Mouse (Mus musculus) erythroid progenitor cell, adult 5-6 weeks (primary cell): ENCODE results near the gene Gm28048. TPM values are rescaled to one million over a fixed set of nuclear protein-coding genes. Genes with fewer than 3 reads are reported as not detected.

Experiments used
- ATAC-seq: replicated peaks from 2 replicates; pipeline ENCODE4 v1.8.0; 2016; ENCODE audit warnings: moderate number of reproducible peaks, mild to moderate bottlenecking, moderate TSS enrichment, inconsistent platforms; ENCODE audit not compliant: poor library complexity, low FRiP score, severe bottlenecking
- total RNA-seq, 2 experiments: library from RNA; stranded (forward) in 1 of 2; stranded (reverse) in 1 of 2; fragments of 150-400 nt in 1 of 2; fragments of 186-747, 209-891 nt in 1 of 2; gene quantifications; 2 replicates each; pipeline versions ENCODE4 v1.2.3 to v1.2.4; 2015 to 2017; ENCODE audit warnings: low replicate concordance in 2 of 2

Gene Gm28048
- total RNA-seq, 2 experiments from 2014 or later, result 1.6 to 13.0 TPM

GRCm38 (mm10) chr11:22821243-22821642 lies 160.6 kb downstream of the Gm28048 start:
- ATAC-seq, result no peak

- ATAC-seq, result no peak
Measured at GRCm38 (mm10) chr11:22818371-22818770, 163.5 kb downstream of the Gm28048 start.

- no peak for ATAC-seq
Measured at GRCm38 (mm10) chr11:22815877-22816276, 166.0 kb downstream of the Gm28048 start.

- no peak for ATAC-seq
Measured at GRCm38 (mm10) chr11:22815143-22815542, 166.7 kb downstream of the Gm28048 start.

GRCm38 (mm10) chr11:22813921-22814704 lies 167.8 kb downstream of the Gm28048 start:
- no peak for ATAC-seq

- ATAC-seq, result no peak
Measured at GRCm38 (mm10) chr11:22813427-22813826, 168.5 kb downstream of the Gm28048 start.

- ATAC-seq, result no peak
Measured at GRCm38 (mm10) chr11:22811413-22811812, 170.5 kb downstream of the Gm28048 start.

DNA sequence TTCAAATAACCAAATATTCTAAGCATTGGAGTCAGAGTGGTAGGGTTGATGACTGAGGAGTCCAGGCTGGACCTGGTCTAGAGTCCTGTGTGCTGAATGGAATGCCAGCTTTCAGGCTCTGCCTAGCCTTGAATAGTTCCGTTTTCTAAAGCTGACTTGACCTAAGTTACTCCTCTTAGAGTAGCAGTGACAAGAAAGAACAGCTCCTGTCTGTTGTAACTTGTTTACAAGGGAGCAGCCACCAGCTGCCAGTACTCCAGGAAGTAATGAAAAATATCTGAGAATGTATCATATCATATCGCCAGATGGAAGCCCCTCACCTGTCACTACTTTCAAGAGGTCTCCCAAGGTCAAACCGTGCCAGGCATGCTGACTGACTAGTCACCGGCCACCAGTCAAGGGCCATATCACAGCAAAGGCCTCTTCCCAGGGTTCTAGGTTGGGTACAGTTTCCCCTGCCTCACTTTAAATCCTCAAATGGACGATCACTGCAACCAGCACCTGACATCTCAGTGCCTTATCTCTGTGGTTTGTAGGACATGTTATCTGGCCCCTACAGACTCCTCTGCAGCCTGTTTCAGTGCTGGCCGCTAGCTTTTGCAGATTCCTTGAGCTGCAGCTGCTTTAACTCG lies 172.3 kb downstream of the Gm28048 start:
- 0 out of 2 replicates have a peak, but pooled peaks have one; percentile 20 for ATAC-seq

DNA sequence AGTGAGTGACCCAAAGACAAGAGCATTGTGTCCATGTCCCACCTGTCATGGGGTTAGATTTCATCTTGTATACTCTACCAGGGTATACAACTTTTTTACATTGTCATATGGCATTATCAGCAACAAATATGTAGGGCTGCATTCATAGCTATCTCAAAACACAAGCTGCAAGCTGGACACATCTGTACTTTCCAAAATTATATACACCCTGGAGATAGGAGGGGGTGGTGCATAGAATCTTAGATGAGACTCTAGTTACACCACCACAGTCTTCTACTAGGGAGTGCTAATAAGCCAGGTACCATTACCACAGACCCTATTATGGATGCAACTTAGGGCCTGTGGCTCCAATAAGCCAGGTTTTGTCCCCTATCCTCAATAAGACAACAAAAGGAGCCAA lies 173.8 kb downstream of the Gm28048 start:
- no peak for ATAC-seq

GRCm38 (mm10) chr11:22805171-22805570 lies 176.7 kb downstream of the Gm28048 start:
- no peak for ATAC-seq

GRCm38 (mm10) chr11:22799987-22800424 lies 181.9 kb downstream of the Gm28048 start:
- peak; percentile 39; the same call in 1 of the 2 replicates for ATAC-seq

DNA sequence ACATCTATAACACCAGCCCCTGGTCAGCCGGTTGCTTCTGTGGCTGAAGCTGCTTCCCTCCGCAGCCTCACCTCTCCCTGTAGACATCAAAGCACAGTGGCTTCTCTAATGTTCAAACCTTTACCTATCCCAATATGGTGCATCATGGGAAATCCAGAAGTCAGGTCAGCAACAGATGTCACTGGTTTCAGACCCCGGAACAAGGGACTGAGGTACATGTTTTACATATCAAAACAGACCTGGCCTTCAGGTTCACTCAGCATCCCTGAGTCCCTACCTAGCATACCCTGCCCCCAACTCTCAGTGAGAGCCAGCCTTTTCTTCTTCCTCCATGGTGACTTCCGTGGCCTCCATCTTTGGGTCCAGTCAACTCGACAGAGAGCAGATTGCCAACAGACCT lies 183.0 kb downstream of the Gm28048 start:
- no peak for ATAC-seq

DNA sequence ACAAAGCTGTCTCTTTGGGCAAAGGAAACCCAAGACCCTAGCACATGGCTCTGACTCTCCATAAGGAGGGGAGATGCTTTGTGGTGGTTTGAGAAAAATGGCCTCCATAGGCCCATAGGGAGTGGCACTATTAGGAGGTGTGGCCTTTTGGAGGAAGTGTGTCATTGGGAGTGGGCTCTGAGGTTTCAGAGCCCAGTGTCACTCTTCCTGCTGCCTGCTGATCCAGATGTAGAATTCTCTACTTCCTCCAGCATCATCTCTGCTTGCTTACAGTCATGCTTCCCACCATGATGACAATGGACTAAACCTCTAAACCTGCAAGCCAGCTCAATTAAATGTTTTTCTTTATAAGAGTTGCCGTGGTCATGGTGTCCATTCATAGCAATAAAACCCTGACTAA lies 187.2 kb downstream of the Gm28048 start:
- no peak for ATAC-seq

GRCm38 (mm10) chr11:22793881-22794203 lies 188.0 kb downstream of the Gm28048 start:
- no peak for ATAC-seq

- no peak for ATAC-seq
Measured at GRCm38 (mm10) chr11:22793176-22793880, 188.6 kb downstream of the Gm28048 start.

GRCm38 (mm10) chr11:22792149-22792548 lies 189.7 kb downstream of the Gm28048 start:
- ATAC-seq, result no peak

GRCm38 (mm10) chr11:22791726-22792125 lies 190.2 kb downstream of the Gm28048 start:
- no peak for ATAC-seq

- ATAC-seq, result no peak
Measured at GRCm38 (mm10) chr11:22787833-22788232, 194.1 kb downstream of the Gm28048 start.
